Mouse (Mus musculus): ENCODE results near the gene Anapc5. TPM values are rescaled to one million over a fixed set of nuclear protein-coding genes. Genes with fewer than 3 reads are reported as not detected.

The Anapc5 gene
- polyA plus RNA-seq, 1 experiment = 150 TPM

DNA sequence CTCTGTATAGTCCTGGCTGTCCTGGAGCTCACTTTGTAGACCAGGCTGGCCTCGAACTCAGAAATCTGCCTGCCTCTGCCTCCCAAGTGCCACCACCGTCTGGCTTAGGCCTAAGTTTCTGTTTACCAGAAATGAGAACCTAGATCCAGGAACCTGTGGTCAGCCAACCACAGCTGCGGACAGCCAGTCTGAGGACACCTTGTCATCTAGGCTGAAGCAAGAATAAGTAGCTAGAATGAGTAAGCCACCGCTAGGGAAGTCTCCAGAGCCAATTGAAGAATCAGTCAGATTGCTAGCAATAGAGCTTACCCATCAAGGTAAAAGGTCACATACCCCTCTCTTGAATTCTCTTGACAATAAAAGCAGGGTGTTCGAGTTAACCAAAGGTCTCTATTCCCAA, 22.7 kb upstream of the Anapc5 start:
- H3K27ac ChIP-seq (ENCODE audit: insufficient read depth, low read length) = no peak overlapping the region
- no peak for DNase-seq (ENCODE audit: low read depth in 1 of 2, low spot score in 2 of 2)

DNA sequence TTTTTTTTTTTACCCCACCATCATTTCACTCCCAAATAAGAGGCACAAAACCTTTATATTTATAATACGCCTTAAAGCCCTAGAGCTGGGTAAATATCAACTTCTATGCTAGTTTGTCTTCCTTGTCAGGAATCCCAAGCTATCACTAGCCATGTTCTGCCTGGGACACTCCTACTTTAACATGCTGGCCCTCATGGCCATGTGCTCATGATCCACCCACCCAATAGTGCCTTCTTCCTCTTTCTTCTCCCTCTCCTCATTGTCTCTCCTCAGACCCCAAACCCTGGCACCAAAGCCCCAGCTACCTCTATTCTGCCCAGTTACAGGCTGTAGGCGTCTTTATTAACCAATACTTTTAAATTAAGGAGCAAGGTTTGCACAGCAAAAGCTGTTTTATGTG, 20.0 kb upstream of the Anapc5 start:
- no peak for DNase-seq (ENCODE audit: low read depth in 1 of 2, low spot score in 2 of 2)
- H3K4me3 ChIP-seq (ENCODE audit: extremely low read depth, insufficient read depth, insufficient read length) = no peak overlapping the region
- no peaks in the 10 kb centered on the region for H3K27me3 ChIP-seq (ENCODE audit: control insufficient read depth, insufficient read depth, low read length)
- no peak overlapping the region for H3K27ac ChIP-seq (ENCODE audit: insufficient read depth, low read length)
- H3K36me3 ChIP-seq (ENCODE audit: control insufficient read depth, insufficient read depth, low read length) = no peaks in the 10 kb centered on the region
- no peaks in the 10 kb centered on the region for H3K4me1 ChIP-seq (ENCODE audit: control insufficient read depth, insufficient read depth, insufficient read length)
- TF ChIP-seq POLR2A (IDR thresholded peaks at IDR 0.05; ENCODE audit: low read depth, low read length) (no peak), CTCF (IDR thresholded peaks at IDR 0.05; ENCODE audit: extremely low read depth, insufficient read depth, insufficient read length, insufficient replicate concordance) (no peak)
- WGBS = 90% methylated on average over 2 of the region's 2 CpGs

More for the DNA sequence above, 22.7 kb upstream of the Anapc5 start:
- 57% methylated on average over 5 of the region's 5 CpGs for WGBS
- H3K4me3 ChIP-seq (ENCODE audit: extremely low read depth, insufficient read depth, insufficient read length) = no peak overlapping the region
- H3K4me1 ChIP-seq (ENCODE audit: control insufficient read depth, insufficient read depth, insufficient read length) = no peaks in the 10 kb centered on the region
- no peaks in the 10 kb centered on the region for H3K27me3 ChIP-seq (ENCODE audit: control insufficient read depth, insufficient read depth, low read length)
- TF ChIP-seq POLR2A (IDR thresholded peaks at IDR 0.05; ENCODE audit: low read depth, low read length) (no peak), CTCF (IDR thresholded peaks at IDR 0.05; ENCODE audit: extremely low read depth, insufficient read depth, insufficient read length, insufficient replicate concordance) (no peak)
- no peaks in the 10 kb centered on the region for H3K36me3 ChIP-seq (ENCODE audit: control insufficient read depth, insufficient read depth, low read length)

GRCm38 (mm10) chr5:122832996-122833395, 11.9 kb upstream of the Anapc5 start:
- DNase-seq (ENCODE audit: low read depth in 1 of 2, low spot score in 2 of 2) = no peak
- no peaks in the 10 kb centered on the region for H3K27me3 ChIP-seq (ENCODE audit: control insufficient read depth, insufficient read depth, low read length)
- H3K4me3 ChIP-seq (ENCODE audit: extremely low read depth, insufficient read depth, insufficient read length) = no peak overlapping the region
- H3K4me1 ChIP-seq (ENCODE audit: control insufficient read depth, insufficient read depth, insufficient read length) = no peaks in the 10 kb centered on the region
- H3K36me3 ChIP-seq (ENCODE audit: control insufficient read depth, insufficient read depth, low read length) = no peaks in the 10 kb centered on the region
- no peak for TF ChIP-seq CTCF (IDR thresholded peaks at IDR 0.05; ENCODE audit: extremely low read depth, insufficient read depth, insufficient read length, insufficient replicate concordance)
- no peak for TF ChIP-seq POLR2A (IDR thresholded peaks at IDR 0.05; ENCODE audit: low read depth, low read length)
- 77% methylated on average over 10 of the region's 10 CpGs for WGBS
- peak overlapping the region; percentile 75 for H3K27ac ChIP-seq (ENCODE audit: insufficient read depth, low read length)

DNA sequence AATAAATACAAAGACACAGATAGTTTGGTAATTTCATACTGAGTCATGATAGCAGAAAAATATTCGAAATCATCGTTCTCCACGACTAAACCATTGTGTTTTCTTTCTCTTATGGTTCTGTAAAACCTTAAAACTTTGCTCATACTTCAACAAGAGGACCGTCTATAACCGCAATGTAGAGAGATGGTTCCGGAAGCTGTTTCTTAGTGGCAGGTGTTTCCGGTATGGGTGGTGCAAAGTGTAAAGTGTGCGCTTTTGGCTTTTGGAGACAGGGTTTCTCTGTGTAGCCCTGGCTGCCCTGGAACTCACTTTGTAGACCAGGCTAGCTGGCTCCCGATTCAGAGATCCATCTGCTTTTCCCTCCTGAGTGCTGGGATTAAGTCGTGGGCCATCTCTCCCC, 11.4 kb upstream of the Anapc5 start:
- 75% methylated on average over 10 of the region's 10 CpGs for WGBS
- TF ChIP-seq POLR2A (IDR thresholded peaks at IDR 0.05; ENCODE audit: low read depth, low read length) (no peak), CTCF (IDR thresholded peaks at IDR 0.05; ENCODE audit: extremely low read depth, insufficient read depth, insufficient read length, insufficient replicate concordance) (no peak)
- peak in 1 of 2 experiments; percentile 8 for DNase-seq (ENCODE audit: low read depth in 1 of 2, low spot score in 2 of 2)
- H3K4me1 ChIP-seq (ENCODE audit: control insufficient read depth, insufficient read depth, insufficient read length) = no peaks in the 10 kb centered on the region
- H3K4me3 ChIP-seq (ENCODE audit: extremely low read depth, insufficient read depth, insufficient read length) = peak overlapping the region; percentile 23; the same call in 1 of the 2 replicates
- no peaks in the 10 kb centered on the region for H3K36me3 ChIP-seq (ENCODE audit: control insufficient read depth, insufficient read depth, low read length)
- no peaks in the 10 kb centered on the region for H3K27me3 ChIP-seq (ENCODE audit: control insufficient read depth, insufficient read depth, low read length)
- peak overlapping the region; percentile 75 for H3K27ac ChIP-seq (ENCODE audit: insufficient read depth, low read length)

DNA sequence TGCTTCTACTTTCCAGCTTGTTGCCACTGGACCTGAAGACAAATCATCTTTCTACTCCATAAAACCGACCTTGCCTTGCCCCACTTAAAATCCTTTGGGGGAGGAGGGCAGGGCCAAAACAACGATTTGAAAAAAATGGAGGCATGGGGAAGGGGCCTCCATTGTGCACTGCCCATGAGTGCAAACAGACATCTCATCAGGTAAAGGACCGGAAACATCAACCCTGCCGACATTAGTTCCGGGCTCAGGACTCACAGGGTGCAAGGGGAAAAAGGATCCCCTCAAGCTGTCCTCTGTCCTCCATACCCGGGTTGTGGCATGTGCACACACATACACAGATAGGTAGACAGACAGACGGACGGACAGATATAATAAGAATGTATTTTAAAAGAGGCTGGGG, 4.0 kb upstream of the Anapc5 start:
- no peaks in the 10 kb centered on the region for H3K4me1 ChIP-seq (ENCODE audit: control insufficient read depth, insufficient read depth, insufficient read length)
- TF ChIP-seq CTCF (IDR thresholded peaks at IDR 0.05; ENCODE audit: extremely low read depth, insufficient read depth, insufficient read length, insufficient replicate concordance) (no peak), POLR2A (IDR thresholded peaks at IDR 0.05; ENCODE audit: low read depth, low read length) (no peak)
- WGBS = 87% methylated on average over 8 of the region's 8 CpGs
- H3K36me3 ChIP-seq (ENCODE audit: control insufficient read depth, insufficient read depth, low read length) = no peaks in the 10 kb centered on the region
- no peaks in the 10 kb centered on the region for H3K27me3 ChIP-seq (ENCODE audit: control insufficient read depth, insufficient read depth, low read length)
- DNase-seq (ENCODE audit: low read depth in 1 of 2, low spot score in 2 of 2) = no peak
- no peak overlapping the region for H3K27ac ChIP-seq (ENCODE audit: insufficient read depth, low read length)
- no peak overlapping the region for H3K4me3 ChIP-seq (ENCODE audit: extremely low read depth, insufficient read depth, insufficient read length)

DNA sequence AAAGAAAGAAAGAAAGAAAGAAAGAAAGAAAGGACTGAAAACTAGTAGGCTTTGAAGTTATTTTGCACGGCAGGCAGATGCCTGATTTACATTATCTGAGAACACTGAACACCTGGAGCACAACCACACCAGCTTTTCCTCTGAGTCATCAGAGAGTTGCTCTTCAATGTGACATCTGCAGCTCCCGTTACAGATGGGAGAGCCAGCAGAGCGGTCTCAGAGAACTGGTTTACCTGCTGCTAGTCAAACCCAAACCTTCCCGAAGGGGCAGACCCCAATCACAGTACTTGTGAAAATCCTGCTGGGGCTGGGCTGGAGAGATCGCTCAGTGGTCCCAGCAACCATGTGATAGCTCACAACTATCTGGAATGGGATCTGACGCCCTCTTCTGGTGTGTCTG, 3.3 kb upstream of the Anapc5 start:
- WGBS = 63% methylated on average over 6 of the region's 6 CpGs
- no peaks in the 10 kb centered on the region for H3K4me1 ChIP-seq (ENCODE audit: control insufficient read depth, insufficient read depth, insufficient read length)
- no peaks in the 10 kb centered on the region for H3K36me3 ChIP-seq (ENCODE audit: control insufficient read depth, insufficient read depth, low read length)
- H3K27me3 ChIP-seq (ENCODE audit: control insufficient read depth, insufficient read depth, low read length) = no peaks in the 10 kb centered on the region
- H3K4me3 ChIP-seq (ENCODE audit: extremely low read depth, insufficient read depth, insufficient read length) = no peak overlapping the region
- H3K27ac ChIP-seq (ENCODE audit: insufficient read depth, low read length) = no peak overlapping the region
- no peak for DNase-seq (ENCODE audit: low read depth in 1 of 2, low spot score in 2 of 2)
- TF ChIP-seq CTCF (IDR thresholded peaks at IDR 0.05; ENCODE audit: extremely low read depth, insufficient read depth, insufficient read length, insufficient replicate concordance) (no peak), POLR2A (IDR thresholded peaks at IDR 0.05; ENCODE audit: low read depth, low read length) (no peak)

DNA sequence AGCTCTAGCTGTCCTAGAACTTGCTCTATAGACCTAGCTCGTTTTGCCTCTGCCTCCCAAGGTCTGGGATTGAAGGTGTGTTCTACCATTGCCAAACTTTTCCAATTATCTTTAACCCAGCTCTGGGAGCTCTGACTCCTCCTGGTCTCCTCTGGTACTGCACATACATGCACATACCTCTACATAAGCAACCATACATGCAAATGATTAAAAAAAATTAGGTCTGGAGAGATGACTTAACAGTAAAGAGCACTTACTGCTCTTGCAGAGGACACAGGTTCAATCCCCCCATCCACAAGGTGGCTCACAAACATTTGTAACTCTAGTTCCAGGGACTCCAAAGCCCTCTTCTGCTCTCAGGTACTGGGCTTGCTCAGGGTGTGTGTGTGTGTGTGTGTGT, 2.8 kb upstream of the Anapc5 start:
- H3K4me3 ChIP-seq (ENCODE audit: extremely low read depth, insufficient read depth, insufficient read length) = no peak overlapping the region
- no peaks in the 10 kb centered on the region for H3K27me3 ChIP-seq (ENCODE audit: control insufficient read depth, insufficient read depth, low read length)
- TF ChIP-seq CTCF (IDR thresholded peaks at IDR 0.05; ENCODE audit: extremely low read depth, insufficient read depth, insufficient read length, insufficient replicate concordance) = no peak
- no peak for TF ChIP-seq POLR2A (IDR thresholded peaks at IDR 0.05; ENCODE audit: low read depth, low read length)
- no peak for DNase-seq (ENCODE audit: low read depth in 1 of 2, low spot score in 2 of 2)
- no peaks in the 10 kb centered on the region for H3K4me1 ChIP-seq (ENCODE audit: control insufficient read depth, insufficient read depth, insufficient read length)
- peaks cover 2% of the 10 kb centered on the region; the same call in 1 of the 2 replicates for H3K36me3 ChIP-seq (ENCODE audit: control insufficient read depth, insufficient read depth, low read length)
- no peak overlapping the region for H3K27ac ChIP-seq (ENCODE audit: insufficient read depth, low read length)
- 92% methylated on average over 1 of the region's 1 CpGs for WGBS

Data from spleen, adult 2 months (tissue).